Mouse (Mus musculus) heart, postnatal 10 days (tissue): ENCODE measurements around the gene Rpn1. TPM values are rescaled to one million over a fixed set of nuclear protein-coding genes. Genes with fewer than 3 reads are reported as not detected.
"Not testable (repeated sequence)": the region's sequence is repeated elsewhere in the genome, so short reads cannot be mapped to it uniquely, and the experiment has no call there.

ENCODE experiments used
- DNase-seq, 2 experiments: peaks; one replicate each; pipeline ENCODE4 v3.0.0; 2021
- intact Hi-C: fragments of 180-260 bp; cut with DNase I; formaldehyde crosslinking; loops from one replicate; pipeline ENCODE4 v1.15.1; 2025
- total RNA-seq, 2 experiments: library from RNA; stranded (reverse); gene quantifications; 2 replicates each; pipeline ENCODE4 v1.2.3; 2021

Gene Rpn1
- total RNA-seq, 2 experiments from 2014 or later, result 111 to 128 TPM

- peak; percentile 73 to 75 for DNase-seq
- intact Hi-C loops, result no loop called here
These were observed 32.3 kb downstream of the Rpn1 start for GRCm38 (mm10) chr6:88116347-88117183.

- intact Hi-C loops, result no loop called here
- no peak for DNase-seq
These were observed 32.9 kb downstream of the Rpn1 start for GRCm38 (mm10) chr6:88117184-88117575.

GRCm38 (mm10) chr6:88119309-88119708, 35.0 kb downstream of the Rpn1 start:
- no peak for DNase-seq
- intact Hi-C loops, result no loop called here

GRCm38 (mm10) chr6:88120813-88121212, 36.5 kb downstream of the Rpn1 start:
- intact Hi-C loops, result loop anchor here (5.0 kb wide), 1 partner anchor 201 kb away; no protein-coding TSS in a partner anchor

GRCm38 (mm10) chr6:88121781-88122180, 37.5 kb downstream of the Rpn1 start:
- intact Hi-C loops, result loop anchor here (5.0 kb wide), 1 partner anchor 201 kb away; no protein-coding TSS in a partner anchor
- DNase-seq, result no peak

More at GRCm38 (mm10) chr6:88120813-88121212, 36.5 kb downstream of the Rpn1 start:
- DNase-seq, result no peak

GRCm38 (mm10) chr6:88123150-88123857, 39.0 kb downstream of the Rpn1 start:
- intact Hi-C loops, result loop anchor here (5.0 kb wide), 1 partner anchor 199 kb away; no protein-coding TSS in a partner anchor
- DNase-seq, result no peak

- intact Hi-C loops, result loop anchor here (2.0 to 5.0 kb wide), 3 partner anchors 65 to 198 kb away; no protein-coding TSS in a partner anchor
- peak; percentile 77 to 78 for DNase-seq
These were observed 39.6 kb downstream of the Rpn1 start for GRCm38 (mm10) chr6:88123858-88124261.

GRCm38 (mm10) chr6:88124551-88124950, 40.3 kb downstream of the Rpn1 start:
- intact Hi-C loops, result loop anchor here (2.0 to 5.0 kb wide), 3 partner anchors 64 to 198 kb away; no protein-coding TSS in a partner anchor

GRCm38 (mm10) chr6:88125815-88126214, 41.5 kb downstream of the Rpn1 start:
- DNase-seq, result not testable (repeated sequence)
- intact Hi-C loops, result loop anchor here (2.0 to 5.0 kb wide), 3 partner anchors 36 to 117 kb away; no protein-coding TSS in a partner anchor

More at GRCm38 (mm10) chr6:88124551-88124950, 40.3 kb downstream of the Rpn1 start:
- DNase-seq, result no peak

- DNase-seq, result no peak
- intact Hi-C loops, result no loop called here
These were observed 47.2 kb downstream of the Rpn1 start for GRCm38 (mm10) chr6:88131521-88131920.

GRCm38 (mm10) chr6:88132051-88132450, 47.8 kb downstream of the Rpn1 start:
- DNase-seq, result peak in 1 of 2 experiments; percentile 38
- intact Hi-C loops, result no loop called here

- intact Hi-C loops, result no loop called here
- DNase-seq, result no peak
These were observed 48.8 kb downstream of the Rpn1 start for GRCm38 (mm10) chr6:88133061-88133460.

- intact Hi-C loops, result no loop called here
These were observed 49.6 kb downstream of the Rpn1 start for GRCm38 (mm10) chr6:88133878-88134277.

GRCm38 (mm10) chr6:88136201-88136631, 51.9 kb downstream of the Rpn1 start:
- no peak for DNase-seq
- intact Hi-C loops, result no loop called here

More at GRCm38 (mm10) chr6:88133878-88134277, 49.6 kb downstream of the Rpn1 start:
- peak in 1 of 2 experiments; percentile 47 for DNase-seq

- DNase-seq, result no peak
- intact Hi-C loops, result no loop called here
These were observed 54.2 kb downstream of the Rpn1 start for GRCm38 (mm10) chr6:88138485-88138884.

- DNase-seq, result peak; percentile 90 to 91
- intact Hi-C loops, result no loop called here
These were observed 56.0 kb downstream of the Rpn1 start for GRCm38 (mm10) chr6:88140264-88140663.

GRCm38 (mm10) chr6:88145793-88146192, 61.5 kb downstream of the Rpn1 start:
- intact Hi-C loops, result no loop called here
- no peak for DNase-seq

- DNase-seq, result peak in 1 of 2 experiments; percentile 44
- intact Hi-C loops, result no loop called here
These were observed 62.3 kb downstream of the Rpn1 start for GRCm38 (mm10) chr6:88146576-88146975.

- DNase-seq, result peak; percentile 59 to 62
- intact Hi-C loops, result no loop called here
These were observed 63.2 kb downstream of the Rpn1 start for GRCm38 (mm10) chr6:88147411-88148003.

GRCm38 (mm10) chr6:88151335-88151734, 67.1 kb downstream of the Rpn1 start:
- intact Hi-C loops, result no loop called here
- DNase-seq, result no peak
